Mouse (Mus musculus) myocyte (in vitro differentiated cells): ENCODE results near the gene Card10.

Source experiments
- E2F4 ChIP-seq: IDR thresholded peaks from one replicate; pipeline ENCODE4 v1.6.1; 2011; ENCODE audit warnings: mild to moderate bottlenecking, control low read depth, moderate library complexity; ENCODE audit not compliant: insufficient read depth
- MAX ChIP-seq: IDR thresholded peaks from one replicate; pipeline ENCODE4 v1.6.1; 2011; ENCODE audit warnings: low read depth, mild to moderate bottlenecking, control low read depth
- POLR2A ChIP-seq: IDR thresholded peaks from one replicate; pipeline ENCODE4 v1.6.1; 2011; ENCODE audit warnings: low read depth, mild to moderate bottlenecking, control low read depth, moderate library complexity; ENCODE audit not compliant: insufficient read length
- POLR2AphosphoS2 ChIP-seq: IDR thresholded peaks from one replicate; pipeline ENCODE4 v1.6.1; 2011; ENCODE audit warnings: low read depth, control low read depth; ENCODE audit not compliant: insufficient read length
- USF1 ChIP-seq: IDR thresholded peaks from one replicate; pipeline ENCODE4 v1.6.1; 2011; ENCODE audit warnings: low read depth, mild to moderate bottlenecking, control low read depth, moderate library complexity

GRCm38 (mm10) chr15:78786411-78786818 is 16.4 kb downstream of the Card10 start:
- TF ChIP-seq USF1 (no peak), POLR2A (no peak), E2F4 (no peak), MAX (no peak), POLR2AphosphoS2 (no peak)
